ENCODE assay signal across 12 mouse cellular contexts in genomic region chr17:25656142-25656825, GRCm38 (mm10).
DNase-seq lines count a peak whose midpoint lies in the region; ATAC-seq and TF ChIP-seq lines count a peak whose summit lies in the region.
"Had no signal": no experiment of that assay in that cellular context is flagged by ENCODE, and none has a peak within 500 bp of the region (broad histone marks: within the 10 kb centered on the region; RNA-seq: fewer than 3 reads in every experiment).

No protein-coding gene starts in this region.

- H3K4me2 ChIP-seq in kidney, embryonic 16.5 days (replicated peaks; ENCODE audit: low read depth, low read length), result no peak overlapping the region
- H3K4me2 ChIP-seq in embryonic facial prominence, embryonic 15.5 days (replicated peaks), result no peak overlapping the region
- H3K4me2 ChIP-seq in limb, embryonic 15.5 days, result no peak overlapping the region

- no peaks in the 10 kb centered on the region for H3K79me3 ChIP-seq in C2C12 (ENCODE audit: low read depth)

- TF ChIP-seq CTCF in C2C12 (IDR thresholded peaks at IDR 0.05; ENCODE audit: control insufficient read depth, insufficient read depth, insufficient read length), result no peak

- no peaks in the 10 kb centered on the region for H3K27me3 ChIP-seq in kidney, embryonic 16.5 days (ENCODE audit: insufficient read depth, low read length)
- no peaks in the 10 kb centered on the region for H3K27me3 ChIP-seq in C2C12 (ENCODE audit: control insufficient read depth, insufficient read depth, insufficient read length)
- no peaks in the 10 kb centered on the region for H3K27me3 ChIP-seq in embryonic facial prominence, embryonic 15.5 days
- H3K27me3 ChIP-seq in limb, embryonic 15.5 days, result no peaks in the 10 kb centered on the region

- ATAC-seq in kidney, embryonic 16.5 days (ENCODE audit: low FRiP score, low TSS enrichment), result peak; percentile 31; the same call in 1 of the 2 replicates
- ATAC-seq in embryonic facial prominence, embryonic 15.5 days (ENCODE audit: insufficient number of reproducible peaks, low FRiP score, low TSS enrichment, low read depth), result peak; percentile 52
- ATAC-seq in limb, embryonic 15.5 days (ENCODE audit: insufficient number of reproducible peaks, low FRiP score, low TSS enrichment, low read depth), result peak; percentile 53; the same call in 1 of the 2 replicates

- no peak overlapping the region for H3ac ChIP-seq in C2C12 (ENCODE audit: control insufficient read depth, insufficient read length, low read depth)

- WGBS in kidney, embryonic 16.5 days, result 58% methylated on average over 12 of the region's 12 CpGs
- WGBS in embryonic facial prominence, embryonic 15.5 days, result 63% methylated on average over 12 of the region's 12 CpGs
- 33% methylated on average over 12 of the region's 12 CpGs for WGBS in limb, embryonic 15.5 days

- DNase-seq in kidney, postnatal 4 days, result no peak
- DNase-seq in embryo, embryonic 9.5 days (ENCODE audit: extremely low spot score), result no peak
- DNase-seq in left cerebral cortex, adult 8-10 months (ENCODE audit: low spot score in 2 of 2), result no peak
- DNase-seq: adrenal gland, postnatal 25 days; cerebellum, adult 11 months; kidney, adult 2 months; lung, postnatal 36 days had no signal

- H3K9me3 ChIP-seq in kidney, embryonic 16.5 days (ENCODE audit: low read length), result no peaks in the 10 kb centered on the region
- H3K9me3 ChIP-seq in embryonic facial prominence, embryonic 15.5 days (replicated peaks), result no peaks in the 10 kb centered on the region
- no peaks in the 10 kb centered on the region for H3K9me3 ChIP-seq in limb, embryonic 15.5 days
- H3K9me3 ChIP-seq: heart, embryonic 10.5 days had no signal

- H3K4me1 ChIP-seq in kidney, embryonic 16.5 days (ENCODE audit: insufficient read depth, low read length), result no peaks in the 10 kb centered on the region
- peaks cover 12% of the 10 kb centered on the region; the same call in 1 of the 2 replicates for H3K4me1 ChIP-seq in embryonic facial prominence, embryonic 15.5 days
- peaks cover 20% of the 10 kb centered on the region for H3K4me1 ChIP-seq in limb, embryonic 15.5 days

- H3K36me3 ChIP-seq in kidney, embryonic 16.5 days (ENCODE audit: insufficient read depth, low read length), result peaks cover 11% of the 10 kb centered on the region; the same call in 1 of the 2 replicates
- H3K36me3 ChIP-seq in C2C12 (ENCODE audit: control insufficient read depth, insufficient read depth), result no peaks in the 10 kb centered on the region
- no peaks in the 10 kb centered on the region for H3K36me3 ChIP-seq in embryonic facial prominence, embryonic 15.5 days
- H3K36me3 ChIP-seq in limb, embryonic 15.5 days, result peaks cover 13% of the 10 kb centered on the region; the same call in 1 of the 2 replicates

- H3K9ac ChIP-seq in kidney, embryonic 16.5 days (replicated peaks; ENCODE audit: low read length), result no peak overlapping the region
- H3K9ac ChIP-seq in embryonic facial prominence, embryonic 15.5 days, result no peak overlapping the region
- no peak overlapping the region for H3K9ac ChIP-seq in limb, embryonic 15.5 days

- no peak overlapping the region for H3K27ac ChIP-seq in kidney, embryonic 16.5 days (ENCODE audit: low read length)
- H3K27ac ChIP-seq in embryonic facial prominence, embryonic 15.5 days (replicated peaks), result peak overlapping the region; percentile 18
- H3K27ac ChIP-seq in limb, embryonic 15.5 days, result peak overlapping the region; percentile 62

- no peaks in the 10 kb centered on the region for H3K79me2 ChIP-seq in C2C12 (ENCODE audit: control insufficient read depth, insufficient read depth)

- no peak overlapping the region for H3K4me3 ChIP-seq in kidney, embryonic 16.5 days (ENCODE audit: low read length)
- H3K4me3 ChIP-seq in C2C12 (ENCODE audit: insufficient read depth, poor library complexity, severe bottlenecking), result no peak overlapping the region
- H3K4me3 ChIP-seq in embryonic facial prominence, embryonic 15.5 days (replicated peaks), result no peak overlapping the region
- H3K4me3 ChIP-seq in limb, embryonic 15.5 days, result no peak overlapping the region
- H3K4me3 ChIP-seq: heart, embryonic 10.5 days had no signal

TF ChIP-seq in C2C12, 6 proteins besides CTCF, POLR2A, EP300 and RAD21:
- TF ChIP-seq MYOD1 (IDR thresholded peaks at IDR 0.05; ENCODE audit: control insufficient read depth, insufficient read length, low read depth), result peak; percentile 95
- TF ChIP-seq CEBPB (IDR thresholded peaks at IDR 0.05; ENCODE audit: low read depth), result no peak
TF ChIP-seq in C2C12: peak in this region for 1.
